Mouse (Mus musculus): ENCODE data around the gene Msi2. TPM values are rescaled to one million over a fixed set of nuclear protein-coding genes. Genes with fewer than 3 reads are reported as not detected.

Gene Msi2
- total and polyA plus RNA-seq, 2 experiments, result 6.4 to 10.8 TPM

DNA sequence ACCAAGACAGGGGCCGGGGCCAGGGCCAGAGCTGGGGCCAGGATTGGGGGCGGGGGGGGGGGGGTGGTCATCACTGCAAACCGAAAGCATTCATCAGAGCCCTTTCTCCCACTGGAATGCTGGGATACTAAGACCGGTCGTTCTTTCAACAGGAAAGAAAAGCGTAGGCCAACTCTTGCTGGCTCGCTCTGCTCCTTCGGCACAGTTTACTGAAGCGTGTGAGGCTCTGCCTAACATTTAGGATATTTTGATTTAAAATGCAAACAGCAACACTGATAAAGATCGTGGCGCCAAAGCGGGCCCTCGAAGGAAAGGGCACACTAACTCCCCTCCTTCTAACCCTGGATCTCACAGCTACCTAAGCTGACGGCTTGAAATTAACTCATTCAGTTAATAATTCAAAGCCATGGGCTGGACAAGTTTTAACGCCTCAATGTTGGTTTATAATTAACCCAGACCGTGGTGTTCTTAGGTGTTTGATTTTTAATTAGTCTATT lies 100.3 kb downstream of the Msi2 start:
- 51% methylated on average over 16 of the region's 16 CpGs for WGBS
- Histone ChIP-seq H3K27ac (replicated peaks; ENCODE audit: insufficient read depth, low read depth, low read length) (no peak overlapping the region), H3K27me3 (ENCODE audit: control insufficient read depth, insufficient read depth, low read length) (no peaks in the 10 kb centered on the region), H3K79me2 (ENCODE audit: control insufficient read depth, insufficient read depth, low read length) (no peaks in the 10 kb centered on the region), H3K4me1 (ENCODE audit: control insufficient read depth, insufficient read depth, low read length) (peaks cover 17% of the 10 kb centered on the region), H3K36me3 (ENCODE audit: control insufficient read depth, insufficient read depth, low read length) (no peaks in the 10 kb centered on the region), H3K4me3 (ENCODE audit: insufficient read depth, low read depth, low read length) (no peak overlapping the region), H3K9ac (ENCODE audit: low read depth, low read length) (no peak overlapping the region)
- no peak for TF ChIP-seq POLR2A (IDR thresholded peaks at IDR 0.05; ENCODE audit: extremely low read depth, insufficient read depth, low read length)
- no peak for TF ChIP-seq CTCF (IDR thresholded peaks at IDR 0.05; ENCODE audit: low read depth, low read length)
- peak; percentile 69 for DNase-seq (ENCODE audit: extremely low read depth, low read depth, low spot score)

DNA sequence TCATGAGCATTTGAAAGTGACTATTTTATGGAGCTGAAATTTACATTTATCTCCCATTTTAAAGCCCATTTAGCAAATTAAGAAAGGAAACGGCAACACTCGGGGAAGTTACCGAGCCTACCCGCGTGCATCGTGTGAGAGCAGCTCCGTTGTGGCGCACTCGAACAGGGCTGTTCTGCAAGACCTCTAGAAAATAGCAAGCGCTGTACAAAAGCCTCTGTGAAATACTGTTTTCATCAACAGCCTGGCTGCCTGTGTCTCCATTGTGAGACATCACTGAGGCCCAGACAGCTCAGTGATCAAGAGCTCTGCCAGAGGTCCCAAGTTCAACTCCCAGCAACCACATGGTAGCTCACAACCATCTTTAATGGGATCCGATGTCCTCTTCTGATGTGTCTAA lies 100.9 kb downstream of the Msi2 start:
- Histone ChIP-seq H3K4me3 (ENCODE audit: insufficient read depth, low read depth, low read length) (no peak overlapping the region), H3K27ac (replicated peaks; ENCODE audit: insufficient read depth, low read depth, low read length) (no peak overlapping the region), H3K79me2 (ENCODE audit: control insufficient read depth, insufficient read depth, low read length) (no peaks in the 10 kb centered on the region), H3K4me1 (ENCODE audit: control insufficient read depth, insufficient read depth, low read length) (peaks cover 17% of the 10 kb centered on the region), H3K9ac (ENCODE audit: low read depth, low read length) (no peak overlapping the region), H3K36me3 (ENCODE audit: control insufficient read depth, insufficient read depth, low read length) (no peaks in the 10 kb centered on the region), H3K27me3 (ENCODE audit: control insufficient read depth, insufficient read depth, low read length) (no peaks in the 10 kb centered on the region)
- 96% methylated on average over 11 of the region's 11 CpGs for WGBS
- DNase-seq (ENCODE audit: extremely low read depth, low read depth, low spot score), result no peak
- TF ChIP-seq CTCF (IDR thresholded peaks at IDR 0.05; ENCODE audit: low read depth, low read length) (no peak), POLR2A (IDR thresholded peaks at IDR 0.05; ENCODE audit: extremely low read depth, insufficient read depth, low read length) (no peak)

DNA sequence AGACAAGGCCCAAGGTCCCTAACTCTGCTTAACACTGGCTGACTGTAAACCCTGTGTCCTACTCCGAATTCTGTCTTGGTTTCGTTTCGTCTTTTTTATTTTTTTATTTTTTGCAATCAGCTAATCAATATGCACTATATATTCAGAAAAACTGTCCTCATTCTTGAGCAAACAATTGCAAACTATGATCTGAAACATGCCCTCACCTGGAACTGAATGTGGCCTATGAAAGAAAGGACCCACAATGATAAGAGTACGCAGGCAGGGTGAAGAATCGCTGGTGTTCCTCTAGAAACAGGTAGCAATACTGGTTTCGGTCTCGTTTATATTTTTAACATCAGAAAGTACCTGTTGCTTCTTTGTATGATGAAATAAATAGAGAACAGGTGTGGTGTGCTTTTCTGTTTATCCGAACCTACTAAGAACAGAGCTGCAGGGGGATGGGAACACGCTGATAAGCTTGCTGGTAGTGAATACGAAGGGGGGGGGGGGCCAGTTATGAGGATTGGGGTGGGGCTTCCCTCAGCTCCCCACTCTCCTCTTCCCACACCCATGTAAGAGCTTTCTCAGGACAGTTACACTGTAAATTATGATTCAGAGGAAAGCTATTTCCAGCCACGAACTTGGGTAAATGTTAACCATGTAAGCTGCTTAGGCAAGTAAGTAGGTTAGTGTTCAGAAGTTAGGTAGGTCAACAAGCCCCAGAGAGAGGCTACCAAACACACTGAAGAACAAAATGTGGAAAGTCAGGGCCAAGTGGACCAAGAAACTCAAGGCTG lies 103.6 kb downstream of the Msi2 start:
- no peak overlapping the region for H3K27ac ChIP-seq (replicated peaks; ENCODE audit: insufficient read depth, low read depth, low read length)
- 40% methylated on average over 11 of the region's 11 CpGs for WGBS
- no peaks in the 10 kb centered on the region for H3K27me3 ChIP-seq (ENCODE audit: control insufficient read depth, insufficient read depth, low read length)
- H3K9ac ChIP-seq (ENCODE audit: low read depth, low read length), result no peak overlapping the region
- no peak for TF ChIP-seq CTCF (IDR thresholded peaks at IDR 0.05; ENCODE audit: low read depth, low read length)
- TF ChIP-seq POLR2A (IDR thresholded peaks at IDR 0.05; ENCODE audit: extremely low read depth, insufficient read depth, low read length), result no peak
- no peaks in the 10 kb centered on the region for H3K36me3 ChIP-seq (ENCODE audit: control insufficient read depth, insufficient read depth, low read length)
- H3K4me1 ChIP-seq (ENCODE audit: control insufficient read depth, insufficient read depth, low read length), result peaks cover 15% of the 10 kb centered on the region
- peaks cover 2% of the 10 kb centered on the region; the same call in 1 of the 2 replicates for H3K79me2 ChIP-seq (ENCODE audit: control insufficient read depth, insufficient read depth, low read length)
- peak; percentile 70 for DNase-seq (ENCODE audit: extremely low read depth, low read depth, low spot score)
- no peak overlapping the region for H3K4me3 ChIP-seq (ENCODE audit: insufficient read depth, low read depth, low read length)

DNA sequence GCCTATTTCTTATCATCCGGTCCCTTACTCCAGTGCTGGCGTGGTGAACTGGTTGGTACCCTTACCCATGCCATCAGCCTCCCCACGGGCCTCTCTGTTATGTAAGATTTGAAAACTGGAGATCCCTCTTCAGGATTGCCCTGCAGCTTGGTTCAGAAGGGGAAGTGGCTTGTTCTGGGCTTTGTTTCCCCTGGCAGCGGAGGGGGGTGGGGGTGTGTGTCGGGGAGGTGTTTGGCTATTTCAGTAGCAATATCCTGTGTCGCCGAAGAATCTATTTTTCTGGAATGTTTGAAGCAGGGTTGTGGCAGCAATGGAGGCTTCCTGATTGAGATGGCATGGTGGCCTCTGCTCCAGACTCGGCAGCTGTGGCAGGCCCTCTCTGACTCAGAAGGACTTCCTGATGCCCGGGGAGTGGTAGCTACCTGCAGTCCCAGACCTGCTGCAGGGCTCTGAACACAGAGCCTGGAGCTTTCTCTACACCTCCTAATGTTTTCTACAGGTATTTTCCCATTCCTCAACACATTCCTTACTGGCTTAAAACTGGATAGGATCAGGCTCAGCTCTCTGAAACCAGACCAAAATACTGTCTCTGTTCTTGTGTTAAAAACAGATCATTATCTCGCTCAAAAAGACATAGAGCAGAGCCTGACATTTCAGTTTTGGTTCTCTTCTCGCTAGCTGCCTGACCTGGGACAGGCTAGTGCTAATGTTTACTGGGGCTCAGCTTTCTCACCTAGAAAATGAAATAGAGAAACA lies 104.4 kb downstream of the Msi2 start:
- Histone ChIP-seq H3K36me3 (ENCODE audit: control insufficient read depth, insufficient read depth, low read length) (no peaks in the 10 kb centered on the region), H3K27me3 (ENCODE audit: control insufficient read depth, insufficient read depth, low read length) (no peaks in the 10 kb centered on the region), H3K79me2 (ENCODE audit: control insufficient read depth, insufficient read depth, low read length) (peaks cover 2% of the 10 kb centered on the region; the same call in 1 of the 2 replicates), H3K4me1 (ENCODE audit: control insufficient read depth, insufficient read depth, low read length) (peaks cover 15% of the 10 kb centered on the region), H3K9ac (ENCODE audit: low read depth, low read length) (no peak overlapping the region), H3K27ac (replicated peaks; ENCODE audit: insufficient read depth, low read depth, low read length) (no peak overlapping the region), H3K4me3 (ENCODE audit: insufficient read depth, low read depth, low read length) (no peak overlapping the region)
- TF ChIP-seq CTCF (IDR thresholded peaks at IDR 0.05; ENCODE audit: low read depth, low read length), result no peak
- TF ChIP-seq POLR2A (IDR thresholded peaks at IDR 0.05; ENCODE audit: extremely low read depth, insufficient read depth, low read length), result no peak
- WGBS, result 74% methylated on average over 11 of the region's 11 CpGs
- no peak for DNase-seq (ENCODE audit: extremely low read depth, low read depth, low spot score)

DNA sequence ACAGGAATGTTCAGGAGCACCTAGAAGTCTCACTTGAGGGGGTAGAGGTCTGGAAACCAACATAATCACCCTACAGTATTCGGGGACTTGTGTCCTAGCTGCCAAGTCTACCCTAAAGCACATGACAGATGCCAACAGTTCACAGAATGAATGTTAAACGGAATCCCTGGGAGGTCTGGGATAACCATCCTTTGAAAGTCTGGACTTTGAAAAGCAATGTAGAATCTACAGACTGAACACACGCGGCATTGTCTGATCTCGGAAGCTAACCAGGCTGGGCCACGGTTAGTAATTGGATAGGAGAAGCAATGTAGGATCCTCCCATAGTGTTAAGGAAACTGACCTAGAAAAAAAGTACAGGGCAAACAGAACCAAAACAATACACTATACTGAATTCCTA lies 105.3 kb downstream of the Msi2 start:
- Histone ChIP-seq H3K79me2 (ENCODE audit: control insufficient read depth, insufficient read depth, low read length) (peaks cover 2% of the 10 kb centered on the region; the same call in 1 of the 2 replicates), H3K4me3 (ENCODE audit: insufficient read depth, low read depth, low read length) (no peak overlapping the region), H3K27ac (replicated peaks; ENCODE audit: insufficient read depth, low read depth, low read length) (no peak overlapping the region), H3K36me3 (ENCODE audit: control insufficient read depth, insufficient read depth, low read length) (no peaks in the 10 kb centered on the region), H3K4me1 (ENCODE audit: control insufficient read depth, insufficient read depth, low read length) (peaks cover 13% of the 10 kb centered on the region), H3K27me3 (ENCODE audit: control insufficient read depth, insufficient read depth, low read length) (no peaks in the 10 kb centered on the region), H3K9ac (ENCODE audit: low read depth, low read length) (no peak overlapping the region)
- WGBS, result 89% methylated on average over 6 of the region's 6 CpGs
- TF ChIP-seq POLR2A (IDR thresholded peaks at IDR 0.05; ENCODE audit: extremely low read depth, insufficient read depth, low read length) (no peak), CTCF (IDR thresholded peaks at IDR 0.05; ENCODE audit: low read depth, low read length) (no peak)
- DNase-seq (ENCODE audit: extremely low read depth, low read depth, low spot score), result no peak
